Mouse (Mus musculus) testis, adult 2 months (tissue): ENCODE measurements around the gene Rhbdd2.

Source experiments
- CTCF ChIP-seq: fragments of 200-500 bp; IDR thresholded peaks from 2 replicates; pipeline ENCODE4 v1.5.1; 2012; ENCODE audit warnings: low read depth, mild to moderate bottlenecking, inconsistent platforms, low read length, moderate library complexity; ENCODE audit not compliant: control insufficient read depth, insufficient read depth, insufficient replicate concordance
- POLR2A ChIP-seq: fragments of 200-500 bp; IDR thresholded peaks from 2 replicates; pipeline ENCODE4 v1.6.1; 2012; ENCODE audit warnings: low read depth, mild to moderate bottlenecking, inconsistent platforms, low read length, moderate library complexity; ENCODE audit not compliant: control insufficient read depth

DNA sequence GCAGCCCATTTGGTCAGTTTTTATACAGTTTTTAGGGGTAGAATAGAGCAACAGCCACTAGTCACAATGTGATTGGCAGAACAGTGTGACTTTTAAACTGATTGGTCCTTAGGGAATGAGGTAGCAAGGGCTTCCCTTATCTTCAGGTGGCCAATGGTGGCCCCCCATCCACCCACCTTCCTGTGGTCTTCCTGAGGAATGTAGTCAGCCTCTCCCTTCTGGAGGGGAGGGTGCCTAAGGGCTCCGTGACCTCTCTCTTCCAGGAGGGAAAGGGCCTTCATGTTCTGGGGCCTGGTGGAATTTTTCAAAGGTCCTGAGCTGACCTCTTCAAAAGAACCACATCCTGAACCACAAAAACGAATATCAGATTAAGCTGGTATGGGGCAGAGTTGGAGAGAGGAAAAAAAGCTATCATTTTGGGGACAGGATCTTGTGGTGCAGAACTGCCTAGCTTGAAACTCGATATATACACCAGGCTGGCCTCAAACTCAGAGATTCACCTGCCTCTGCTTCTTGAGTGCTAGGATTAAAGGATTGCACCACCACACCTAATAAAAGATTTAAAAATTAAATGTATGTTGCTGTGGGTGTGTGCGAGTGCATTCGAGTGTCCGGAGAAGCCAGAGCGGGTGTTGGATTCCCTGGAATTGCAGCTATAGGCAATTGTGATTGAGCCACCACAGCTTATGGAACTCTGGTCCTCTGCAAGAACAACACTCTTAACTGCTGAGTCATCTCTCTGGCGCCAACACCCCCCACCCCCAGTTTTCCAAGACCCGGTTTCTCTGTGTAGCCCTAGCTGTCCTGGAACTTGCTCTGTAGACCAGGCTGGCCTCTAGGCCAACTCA, 16.3 kb downstream of the Rhbdd2 start:
- TF ChIP-seq CTCF: no peak
- TF ChIP-seq POLR2A: no peak
